Mouse (Mus musculus): ENCODE data around the gene Olfr26.
"Not testable (repeated sequence)": the region's sequence is repeated elsewhere in the genome, so short reads cannot be mapped to it uniquely, and the experiment has no call there.

The Olfr26 gene

GRCm38 (mm10) chr9:38854760-38855159, at the start of gene Olfr26:
Gene Olfr26 (plus strand): TSS chr9:38855060.
- DNase-seq = no peak

GRCm38 (mm10) chr9:38805696-38806095, 49.2 kb upstream of the Olfr26 start:
- DNase-seq = peak; percentile 1 to 4

GRCm38 (mm10) chr9:38814314-38814713, 40.5 kb upstream of the Olfr26 start, which contains the start of gene Olfr922:
Gene Olfr922 (plus strand): TSS chr9:38814614.
- no peak for DNase-seq

- DNase-seq = no peak
Measured at GRCm38 (mm10) chr9:38815458-38815986, 39.3 kb upstream of the Olfr26 start.

GRCm38 (mm10) chr9:38826245-38826644, 28.6 kb upstream of the Olfr26 start, which contains the start of gene Olfr923:
Gene Olfr923 (plus strand): TSS chr9:38826545.
- DNase-seq = no peak

GRCm38 (mm10) chr9:38833027-38833426, 21.8 kb upstream of the Olfr26 start:
- no peak for DNase-seq

GRCm38 (mm10) chr9:38844149-38844548, 10.7 kb upstream of the Olfr26 start, which contains the start of gene Olfr924:
Gene Olfr924 (plus strand): TSS chr9:38844449.
- DNase-seq = no peak

- DNase-seq = not testable (repeated sequence)
Measured at GRCm38 (mm10) chr9:38874880-38875279, 20.0 kb downstream of the Olfr26 start.

GRCm38 (mm10) chr9:38876826-38877225, 22.0 kb downstream of the Olfr26 start, which contains the start of gene Olfr926:
Gene Olfr926 (plus strand): TSS chr9:38877126.
- DNase-seq = no peak
